Mouse (Mus musculus) brown adipose tissue, adult 24 weeks (tissue): ENCODE data around the gene Kif7. TPM values are rescaled to one million over a fixed set of nuclear protein-coding genes. Genes with fewer than 3 reads are reported as not detected.

Experiments used
- H3K27ac ChIP-seq: fragments of 200-500 bp; replicated peaks from 2 replicates; pipeline ENCODE4 v1.5.1; 2012; ENCODE audit warnings: low read depth, mild to moderate bottlenecking, low read length
- H3K4me1 ChIP-seq: fragments of 200-500 bp; 2 replicates; pipeline ENCODE4 v1.6.1; 2012; ENCODE audit warnings: low read length, mixed read lengths; ENCODE audit not compliant: control insufficient read depth, insufficient read depth, insufficient read length
- H3K4me3 ChIP-seq: fragments of 200-500 bp; 2 replicates; pipeline ENCODE4 v1.5.1; 2012; ENCODE audit warnings: low read depth, mild to moderate bottlenecking, low read length, moderate library complexity; ENCODE audit not compliant: insufficient read depth
- polyA plus RNA-seq: library from polyadenylated mRNA; stranded (reverse); fragments of >200 nt; gene quantifications from 2 replicates; pipeline ENCODE4 v1.2.4, GENCODE M21; 2012; ENCODE audit not compliant: missing spikeins, insufficient read depth, insufficient read length

Kif7 gene
- polyA plus RNA-seq, result 0.40 and 0.58 TPM in 2 replicates

DNA sequence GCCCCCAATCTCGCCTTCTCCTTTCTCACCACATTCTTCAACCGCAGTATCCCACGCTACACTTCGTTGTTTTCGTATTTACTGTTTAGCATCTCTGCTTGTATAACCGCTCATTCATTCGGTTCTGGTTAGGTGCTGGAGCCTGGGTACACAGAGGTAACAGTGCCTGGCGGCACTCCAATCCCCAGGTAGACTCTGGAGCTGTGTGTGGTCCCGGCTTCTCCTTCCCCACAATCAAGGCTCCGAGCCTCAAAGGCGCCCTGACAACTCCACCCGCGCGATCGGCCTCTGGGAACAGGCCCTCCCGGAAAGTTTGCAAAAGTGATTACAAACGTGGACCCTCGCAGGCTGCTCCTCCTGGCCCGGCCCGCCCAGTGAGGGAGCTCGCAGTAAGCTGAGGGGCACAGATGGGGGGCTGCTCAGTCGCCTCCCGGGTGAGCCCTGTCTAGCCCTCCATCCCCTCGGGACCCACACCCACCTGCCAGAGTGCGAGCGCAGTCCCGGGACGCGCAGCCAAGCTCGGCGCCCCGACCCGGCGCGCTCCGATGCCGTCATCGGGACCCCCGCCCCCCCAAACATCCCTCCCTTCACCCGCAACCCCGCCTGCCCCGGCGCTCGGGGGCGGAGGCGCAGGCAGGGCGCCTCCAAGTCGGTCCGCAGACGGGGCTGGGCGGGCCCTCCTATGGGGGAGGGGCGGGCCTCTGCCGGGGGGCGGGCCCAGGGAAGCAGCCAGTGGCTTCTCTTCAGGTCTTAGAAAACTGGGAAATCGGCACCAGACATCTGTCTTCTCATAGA is at the start of gene Kif7:
Gene Kif7 (minus strand): TSS at position 534 of the 795 bp plus-strand sequence.
- H3K27ac ChIP-seq, result no peak within 1 kb of the TSS
- H3K4me3 ChIP-seq, result peak within 1 kb of the TSS; percentile 82
- H3K4me1 ChIP-seq, result peaks cover 2% of the 10 kb centered on the region; the same call in 1 of the 2 replicates

DNA sequence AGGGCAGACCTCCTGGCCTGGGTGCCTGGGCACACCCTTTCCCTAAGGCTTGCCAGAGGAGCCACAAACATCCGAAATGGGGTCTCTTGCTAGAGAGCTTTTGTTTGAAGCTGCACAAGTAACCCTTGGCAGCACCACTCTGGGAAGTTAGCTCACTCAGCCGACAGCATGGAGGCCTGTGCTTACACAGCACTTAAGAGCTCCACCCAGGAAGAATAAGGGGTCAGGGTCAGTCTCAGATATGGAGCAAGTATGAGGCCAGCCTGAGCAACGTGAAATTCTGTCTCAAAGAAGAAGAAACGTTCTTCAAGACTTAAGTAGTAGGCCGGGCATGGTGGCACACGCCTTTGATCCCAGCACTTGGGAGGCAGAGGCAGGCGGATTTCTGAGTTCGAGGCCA is 46.6 kb upstream of the Kif7 start:
- no peak overlapping the region for H3K4me3 ChIP-seq
- peaks cover 6% of the 10 kb centered on the region for H3K4me1 ChIP-seq
- H3K27ac ChIP-seq, result 0 out of 2 replicates have a peak overlapping the region, but pooled peaks have one; percentile 23

DNA sequence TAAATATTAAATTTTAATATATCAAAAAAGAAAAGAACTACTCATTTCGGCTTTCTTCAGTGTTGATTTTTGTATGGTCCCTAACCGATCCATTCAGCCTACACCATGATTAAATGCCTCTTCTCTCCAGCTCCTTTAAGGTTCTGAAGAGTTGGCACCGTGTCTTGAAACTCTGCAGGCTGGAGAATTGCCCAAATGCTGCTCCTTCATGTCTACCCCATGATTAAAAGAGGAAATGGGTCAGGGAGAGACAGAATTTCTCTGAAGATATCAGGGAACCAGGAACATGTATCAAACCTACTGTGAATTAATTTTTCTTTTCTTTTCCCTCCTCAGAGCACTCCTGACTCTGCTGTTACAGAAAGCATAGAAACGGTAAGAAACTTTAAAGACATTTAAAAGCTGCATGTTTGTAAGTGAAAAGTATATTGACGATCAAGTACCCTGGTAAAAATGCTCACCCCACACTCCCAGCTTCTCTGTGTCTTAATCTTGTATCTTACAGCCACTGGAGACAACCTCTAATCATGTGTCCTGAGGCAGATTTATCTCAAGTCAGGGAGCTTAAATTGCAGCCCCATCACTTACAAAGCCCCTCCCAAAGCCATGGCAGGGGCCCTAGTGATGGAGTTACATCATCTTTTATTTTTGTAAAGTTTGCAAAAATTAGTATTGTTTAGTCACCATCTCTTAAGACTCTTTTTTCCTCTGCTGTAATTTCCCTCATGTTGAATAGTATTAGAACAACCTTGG is 45.8 kb upstream of the Kif7 start:
- Histone ChIP-seq H3K27ac (0 out of 2 replicates have a peak overlapping the region, but pooled peaks have one; percentile 18), H3K4me3 (no peak overlapping the region), H3K4me1 (peaks cover 6% of the 10 kb centered on the region)

DNA sequence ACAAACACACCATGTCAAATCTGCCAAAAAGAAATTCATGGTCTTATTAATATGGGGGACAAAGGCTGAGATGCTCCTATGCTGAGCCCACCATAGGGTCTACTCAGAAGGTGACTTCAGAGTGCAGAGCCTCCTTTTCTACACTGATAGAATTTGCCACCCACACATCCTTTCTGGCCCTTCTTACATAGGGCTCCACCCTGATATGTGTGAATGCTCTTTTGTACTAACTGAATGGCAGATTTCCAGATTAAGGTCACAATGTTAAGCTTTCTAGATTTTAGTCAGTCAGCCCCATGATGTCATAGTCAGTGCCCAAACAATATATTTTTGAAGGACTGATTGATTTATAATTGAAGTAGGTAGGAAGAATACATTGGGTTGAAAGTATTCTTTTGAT is 44.2 kb upstream of the Kif7 start:
- peaks cover 6% of the 10 kb centered on the region for H3K4me1 ChIP-seq
- H3K27ac ChIP-seq, result peak overlapping the region; percentile 77
- H3K4me3 ChIP-seq, result no peak overlapping the region

DNA sequence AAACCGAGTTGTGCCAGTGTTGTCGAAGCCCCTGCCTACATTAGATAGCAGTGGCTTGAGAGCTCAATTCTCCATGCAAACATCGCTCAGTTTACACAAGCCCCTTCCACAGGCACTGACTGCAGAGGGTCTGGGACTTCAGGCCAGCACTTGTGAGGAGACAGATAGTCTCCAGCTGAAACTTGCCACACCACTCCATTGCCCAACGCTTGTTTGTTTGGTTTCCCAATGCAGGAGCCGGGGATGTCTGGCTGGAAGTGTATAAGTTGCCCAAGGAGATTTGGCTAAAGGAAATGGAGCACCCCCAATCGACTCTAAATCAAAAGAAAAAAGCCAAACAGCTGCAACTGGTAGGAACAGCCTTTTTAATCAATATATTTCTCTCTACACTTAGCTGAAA is 42.7 kb upstream of the Kif7 start:
- H3K27ac ChIP-seq, result peak overlapping the region; percentile 94
- H3K4me3 ChIP-seq, result no peak overlapping the region
- peaks cover 6% of the 10 kb centered on the region for H3K4me1 ChIP-seq

DNA sequence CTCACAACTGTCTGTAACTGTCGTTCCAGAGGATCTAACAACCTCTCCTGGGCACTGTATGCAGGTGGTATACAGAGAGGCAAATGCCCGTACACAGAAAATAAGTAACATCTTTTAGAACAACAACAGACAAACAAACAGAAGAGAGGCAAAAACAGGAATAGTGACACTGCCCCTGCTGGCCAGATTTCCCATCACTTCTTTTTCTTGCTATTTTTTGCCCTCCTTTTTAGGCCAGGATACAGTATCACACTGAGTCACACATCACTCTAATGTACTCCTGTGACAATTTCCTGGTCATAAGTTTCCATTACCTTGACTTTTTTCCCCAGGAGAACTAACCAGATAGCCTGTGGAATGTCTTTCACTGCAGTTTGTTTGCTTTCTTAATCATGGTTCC is 40.8 kb upstream of the Kif7 start:
- Histone ChIP-seq H3K4me3 (no peak overlapping the region), H3K27ac (0 out of 2 replicates have a peak overlapping the region, but pooled peaks have one; percentile 58), H3K4me1 (peaks cover 6% of the 10 kb centered on the region)

DNA sequence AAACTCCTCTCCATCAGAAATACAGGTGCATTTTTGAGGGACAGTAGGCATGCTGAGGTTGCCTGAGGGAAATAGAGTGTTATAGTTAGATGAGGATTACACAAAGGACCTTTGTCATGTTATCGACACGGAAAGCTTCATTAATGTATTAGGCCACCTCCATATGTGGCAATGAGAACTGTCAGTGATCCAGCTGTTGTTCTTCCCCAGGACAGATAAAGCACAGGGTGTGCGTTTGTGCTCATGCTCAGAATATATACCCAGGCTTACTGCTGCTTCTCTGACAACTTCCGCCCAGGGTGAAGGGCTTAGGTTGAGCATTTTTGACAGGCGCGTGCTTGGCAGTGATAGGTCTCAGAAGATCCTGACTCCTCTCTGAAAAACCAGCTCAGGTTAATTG is 34.0 kb upstream of the Kif7 start:
- H3K27ac ChIP-seq, result no peak overlapping the region
- H3K4me1 ChIP-seq, result no peaks in the 10 kb centered on the region
- H3K4me3 ChIP-seq, result no peak overlapping the region

DNA sequence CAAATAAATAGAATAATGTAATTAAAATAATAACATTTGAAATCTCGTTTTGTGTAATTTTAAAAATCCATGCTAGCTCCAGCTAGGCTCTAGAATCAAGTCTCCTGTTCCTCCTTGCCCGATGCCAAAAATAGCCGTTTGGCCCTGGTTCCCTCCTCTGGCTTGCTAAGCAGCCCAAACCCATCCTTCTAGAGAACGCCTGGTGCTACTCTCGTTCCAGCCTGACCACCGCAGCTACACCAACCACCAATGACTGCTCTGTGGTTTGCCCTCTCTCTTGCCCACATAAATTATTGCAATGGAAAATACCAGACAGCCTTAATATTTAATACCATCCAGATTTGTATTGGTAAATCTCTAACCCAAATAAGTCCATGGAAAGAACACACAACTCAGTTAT is 32.1 kb upstream of the Kif7 start:
- H3K4me3 ChIP-seq, result no peak overlapping the region
- 0 out of 2 replicates have a peak, but pooled peaks cover 3% of the 10 kb centered on the region for H3K4me1 ChIP-seq
- no peak overlapping the region for H3K27ac ChIP-seq

DNA sequence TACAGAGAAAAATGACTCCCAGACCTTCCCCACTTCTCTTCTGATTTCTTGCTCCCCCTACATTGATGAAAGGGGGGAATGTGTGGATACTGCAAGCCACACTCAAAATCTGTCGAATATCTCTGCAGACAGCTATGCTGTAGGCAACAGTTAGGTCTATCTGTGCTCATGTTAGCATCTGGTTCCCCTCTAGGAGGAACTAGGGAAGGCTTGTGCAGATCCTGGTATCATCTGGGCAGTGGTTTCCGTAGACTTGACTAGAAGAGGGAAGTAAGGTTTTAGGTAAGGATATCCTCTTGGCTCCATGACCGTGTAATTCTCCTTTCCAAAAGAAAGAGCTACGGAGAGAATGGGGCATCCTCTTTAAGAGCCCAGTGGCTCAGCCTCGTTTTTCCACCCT is 29.1 kb upstream of the Kif7 start:
- H3K4me3 ChIP-seq, result no peak overlapping the region
- H3K4me1 ChIP-seq, result peaks cover 9% of the 10 kb centered on the region
- H3K27ac ChIP-seq, result no peak overlapping the region

DNA sequence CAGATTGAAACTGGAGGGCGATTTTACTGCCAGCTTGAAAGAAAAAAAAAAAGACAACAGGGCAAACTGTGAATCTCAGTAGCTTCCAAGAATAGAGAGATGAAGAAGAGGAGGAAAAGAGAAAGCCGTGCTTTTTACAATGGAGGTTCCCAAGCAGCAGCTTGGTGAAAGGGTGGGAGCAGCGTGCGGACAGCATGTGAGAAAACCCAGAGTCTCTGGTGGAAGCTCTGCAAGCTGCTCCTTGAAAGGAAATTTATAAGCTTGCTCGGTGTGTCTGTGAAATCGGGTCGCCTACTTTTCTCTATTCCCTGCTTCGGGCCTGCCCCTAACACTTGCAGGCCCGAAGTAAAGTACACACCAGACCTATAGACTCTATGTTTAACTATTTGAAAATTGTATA is 28.5 kb upstream of the Kif7 start:
- H3K27ac ChIP-seq, result no peak overlapping the region
- peaks cover 12% of the 10 kb centered on the region for H3K4me1 ChIP-seq
- no peak overlapping the region for H3K4me3 ChIP-seq

DNA sequence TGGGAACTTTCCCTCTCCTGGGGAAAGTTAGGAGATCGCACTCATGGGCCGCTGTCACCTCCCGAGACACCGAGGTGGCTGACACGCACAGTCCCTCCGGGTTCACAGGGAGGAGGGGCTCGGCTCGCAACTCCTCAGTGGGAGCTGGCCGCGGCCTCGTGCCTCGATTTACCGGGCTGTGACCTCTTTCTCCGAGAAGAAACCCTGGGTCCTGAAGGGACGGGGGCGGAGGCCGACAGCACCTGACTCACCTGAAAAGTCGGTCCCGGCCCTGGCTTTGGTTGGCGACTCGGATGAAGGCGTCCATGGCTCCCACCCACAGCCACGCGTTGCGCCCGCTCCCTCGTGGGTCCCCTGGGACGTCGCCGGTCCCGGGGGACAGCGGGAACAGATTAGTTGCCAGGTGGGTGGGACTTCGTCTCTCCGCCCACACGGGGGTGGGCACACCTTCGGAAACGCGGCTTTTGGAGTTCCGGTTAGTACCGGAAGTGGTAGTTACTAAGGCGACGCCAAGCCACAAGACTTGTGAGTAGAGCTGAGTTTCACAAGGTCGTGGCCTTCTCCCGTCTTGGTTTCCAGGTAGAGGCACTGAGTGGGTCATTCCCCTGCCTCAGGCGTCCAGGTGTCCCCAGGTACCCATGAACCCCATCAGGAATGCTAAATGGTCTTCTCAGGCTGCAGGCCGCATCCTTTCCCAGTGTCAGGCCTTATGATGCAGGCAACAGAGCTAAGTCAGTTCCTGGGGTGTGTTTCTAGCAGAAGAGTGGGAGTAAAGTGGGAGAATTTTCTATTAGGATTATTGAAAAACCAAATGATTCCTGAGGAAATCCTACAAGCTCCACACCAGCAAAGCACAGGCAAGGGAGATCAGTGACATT is 27.4 kb upstream of the Kif7 start, which contains the start of the genes Pex11a and Wdr93:
Gene Pex11a (minus strand): TSS at position 473 of the 878 bp plus-strand sequence.
Gene Wdr93 (plus strand): TSS at position 505 of the 878 bp plus-strand sequence.
- Histone ChIP-seq H3K4me1 (peaks cover 19% of the 10 kb centered on the region), H3K27ac (peak within 1 kb of the TSS; percentile 95), H3K4me3 (peak within 1 kb of the TSS; percentile 74)

DNA sequence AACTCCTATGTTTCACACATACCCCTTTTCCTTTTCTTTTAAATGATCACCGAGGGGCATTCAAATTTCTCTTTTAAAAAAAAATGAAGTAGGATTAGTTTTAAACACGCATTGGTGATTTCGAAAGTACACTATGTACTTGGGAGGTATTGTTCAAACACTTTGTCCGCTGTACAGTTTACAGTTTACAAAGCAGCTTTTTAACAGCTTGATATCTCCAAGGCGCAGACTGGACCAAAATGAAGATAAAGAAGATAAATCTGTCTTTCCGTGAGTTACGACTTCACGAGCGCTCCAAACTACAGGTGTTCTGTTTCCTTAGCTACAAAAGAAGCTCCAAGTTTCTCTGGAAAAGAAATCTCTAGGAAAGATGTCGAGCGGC is 26.7 kb upstream of the Kif7 start:
- Histone ChIP-seq H3K4me1 (peaks cover 24% of the 10 kb centered on the region), H3K27ac (peak overlapping the region; percentile 95)

DNA sequence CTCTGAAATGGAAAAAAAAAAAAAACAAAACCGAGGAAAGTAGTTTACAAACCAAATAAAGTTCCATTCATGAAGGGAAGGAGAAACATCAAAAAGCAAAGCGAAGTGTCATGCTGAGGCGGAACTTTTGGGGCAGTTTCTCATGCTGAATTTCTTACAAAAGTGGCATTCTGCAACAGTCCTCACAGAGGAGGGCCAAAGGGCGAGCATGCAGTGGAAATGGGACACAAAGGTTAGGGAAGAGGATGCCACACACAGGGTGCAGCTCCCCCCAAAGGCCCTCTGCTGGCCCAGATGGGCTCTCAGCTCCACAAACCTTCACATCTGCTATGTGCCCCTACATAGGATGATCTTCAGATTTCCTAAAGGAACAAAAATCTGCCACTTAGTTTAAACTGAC is 24.8 kb upstream of the Kif7 start:
- Histone ChIP-seq H3K4me3 (0 out of 2 replicates have a peak overlapping the region, but pooled peaks have one; percentile 4), H3K4me1 (peaks cover 24% of the 10 kb centered on the region), H3K27ac (peak overlapping the region; percentile 99)

More for the DNA sequence above, 26.7 kb upstream of the Kif7 start:
- H3K4me3 ChIP-seq, result peak overlapping the region; percentile 74

DNA sequence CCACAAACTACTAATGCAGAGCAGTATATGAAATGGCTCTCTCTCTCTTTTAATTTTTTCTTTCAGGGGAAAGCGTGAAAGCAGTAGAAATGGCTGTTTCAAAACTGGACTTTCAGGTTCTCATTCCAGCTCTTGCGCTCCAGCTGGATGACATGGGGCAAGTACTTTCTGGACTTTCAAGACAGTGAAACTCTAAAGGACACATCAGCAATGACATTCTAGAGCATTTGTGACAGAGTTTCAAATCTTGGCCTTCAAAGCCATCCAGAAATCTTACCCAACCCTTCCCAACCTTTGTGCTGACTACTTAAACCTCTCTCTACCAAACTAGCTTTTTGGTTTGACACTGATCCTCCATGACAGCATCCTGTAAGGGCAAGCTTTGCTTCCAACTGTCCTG is 23.4 kb upstream of the Kif7 start:
- Histone ChIP-seq H3K4me3 (no peak overlapping the region), H3K4me1 (peaks cover 33% of the 10 kb centered on the region), H3K27ac (peak overlapping the region; percentile 99)
